Mouse (Mus musculus) intestine, postnatal 0 days (tissue): ENCODE data around the gene Fkbp2. TPM values are rescaled to one million over a fixed set of nuclear protein-coding genes. Genes with fewer than 3 reads are reported as not detected.
"Not testable (repeated sequence)": the region's sequence is repeated elsewhere in the genome, so short reads cannot be mapped to it uniquely, and the experiment has no call there.

Experiments
- ATAC-seq: fragments of 200-750 bp; cut with Nextera tagmentation; 2 replicates; pipeline ENCODE4 v1.8.0; 2017; ENCODE audit warnings: mild to moderate bottlenecking, moderate TSS enrichment, moderate library complexity
- H3K27ac ChIP-seq: fragments of 300-500 bp; sonication (generic); 2 replicates; pipeline ENCODE4 v1.5.1; 2014; ENCODE audit warnings: mild to moderate bottlenecking, low read depth, low read length, moderate library complexity
- H3K27me3 ChIP-seq: fragments of 300-500 bp; sonication (generic); replicated peaks from 2 replicates; pipeline ENCODE4 v1.6.1; 2014; ENCODE audit warnings: low read length, mixed read lengths; ENCODE audit not compliant: control insufficient read depth, insufficient read depth
- H3K36me3 ChIP-seq: fragments of 300-500 bp; sonication (generic); 2 replicates; pipeline ENCODE4 v1.6.1; 2014; ENCODE audit warnings: mild to moderate bottlenecking, moderate library complexity; ENCODE audit not compliant: control insufficient read depth, insufficient read depth
- H3K4me1 ChIP-seq: fragments of 300-500 bp; sonication (generic); replicated peaks from 2 replicates; pipeline ENCODE4 v1.6.1; 2014; ENCODE audit warnings: antibody characterized with exemption, low read length, mixed read lengths; ENCODE audit not compliant: control insufficient read depth, insufficient read depth
- H3K4me2 ChIP-seq: fragments of 300-500 bp; sonication (generic); replicated peaks from 2 replicates; pipeline ENCODE4 v1.6.1; 2014; ENCODE audit warnings: low read depth, mild to moderate bottlenecking, moderate library complexity
- H3K4me3 ChIP-seq: fragments of 300-500 bp; sonication (generic); 2 replicates; pipeline ENCODE4 v1.5.1; 2014; ENCODE audit warnings: low read depth, low read length
- H3K9ac ChIP-seq: fragments of 300-500 bp; sonication (generic); 2 replicates; pipeline ENCODE4 v1.6.1; 2014; ENCODE audit warnings: mild to moderate bottlenecking, low read depth, low read length
- H3K9me3 ChIP-seq: fragments of 300-500 bp; sonication (generic); 2 replicates; pipeline ENCODE4 v1.6.1; 2016; ENCODE audit warnings: mixed run types; ENCODE audit not compliant: control insufficient read depth
- CTCF ChIP-seq: sonication (generic); IDR thresholded peaks from 2 replicates; pipeline ENCODE4 v1.5.1; 2016; ENCODE audit warnings: low read depth, mild to moderate bottlenecking, control low read depth, antibody characterized with exemption, moderate library complexity
- WGBS: fragments of 180-500 bp; shearing (Covaris S2); extraction: QIAGEN DNeasy Blood & Tissue Kit; methylation state at CpG from one replicate; pipeline ENCODE4 v1.1.7; 2014; 5-methylcytosine and 5-hydroxymethylcytosine counted together
- polyA plus RNA-seq: library from polyadenylated mRNA; unstranded; fragments of >200 nt; fragmentation: Nextera tagmentation; extraction: Ambion mirVana; gene quantifications from 2 replicates; pipeline ENCODE4 v1.2.1, GENCODE M21; 2015

Gene Fkbp2
- polyA plus RNA-seq, 1 experiment from 2014 or later: 142 TPM

DNA sequence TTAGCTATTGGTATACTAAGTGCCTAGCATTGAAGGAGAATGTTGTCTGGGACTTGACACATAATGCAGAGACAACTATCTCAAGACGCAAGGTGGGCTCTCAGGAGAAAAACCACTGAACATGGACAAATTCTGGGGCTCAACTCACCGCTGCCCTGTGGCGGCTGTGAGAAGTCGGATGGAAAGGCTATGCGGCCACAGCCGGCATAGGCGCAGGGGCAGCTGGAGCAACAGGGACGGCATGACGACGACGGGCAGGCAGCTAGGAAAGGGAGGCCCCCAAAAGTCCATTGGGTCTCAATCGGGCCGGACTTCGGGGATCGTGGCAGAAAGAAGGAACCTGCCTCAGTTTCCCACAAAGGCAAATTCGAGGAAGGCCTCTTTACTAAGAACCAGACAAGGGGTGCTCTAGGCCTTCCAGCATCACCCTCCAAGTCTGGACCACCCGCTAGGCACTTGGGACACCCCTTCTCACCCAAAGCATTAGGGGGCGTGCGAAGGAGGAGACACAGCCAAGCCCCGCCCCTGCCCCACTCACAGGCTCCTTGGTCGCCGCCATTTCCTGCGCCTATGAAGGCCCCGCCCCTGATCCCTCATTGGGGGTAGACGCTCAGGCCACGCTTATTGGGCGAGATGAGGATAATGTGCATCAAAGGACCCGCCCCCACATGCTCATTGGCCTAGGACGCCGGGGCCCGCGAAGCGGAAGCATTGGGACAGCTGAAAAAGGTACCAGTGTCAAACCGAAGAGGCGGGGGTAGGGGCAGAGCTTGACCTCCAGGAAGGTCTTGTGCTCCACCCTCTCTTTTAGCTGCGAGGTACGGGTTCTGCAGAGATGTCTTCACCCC lies 11.9 kb upstream of the Fkbp2 start, which contains the start of gene Dnajc4:
Dnajc4 (minus strand) TSS at position 562 of the 848 bp plus-strand sequence.
- Histone ChIP-seq H3K4me3 (peak within 1 kb of the TSS; percentile 58), H3K27ac (peak within 1 kb of the TSS; percentile 46; the same call in 1 of the 2 replicates), H3K9me3 (no peaks in the 10 kb centered on the region), H3K9ac (peak within 1 kb of the TSS; percentile 62), H3K27me3 (no peaks in the 10 kb centered on the region), H3K4me2 (peak within 1 kb of the TSS; percentile 94), H3K4me1 (peaks cover 9% of the 10 kb centered on the region; the same call in 1 of the 2 replicates), H3K36me3 (0 out of 2 replicates have a peak, but pooled peaks cover 4% of the 10 kb centered on the region)
- 2% methylated on average over 37 of the region's 37 CpGs for WGBS
- peak; percentile 38 for TF ChIP-seq CTCF
- peak; percentile 91 for ATAC-seq

- H3K9me3 ChIP-seq, H3K27ac ChIP-seq, H3K27me3 ChIP-seq, ATAC-seq, H3K4me3 ChIP-seq, H3K4me1 ChIP-seq, H3K36me3 ChIP-seq, H3K9ac ChIP-seq: not testable (repeated sequence)
- WGBS: 94% methylated on average over 6 of the region's 6 CpGs
- peak overlapping the region; percentile 94; the same call in 1 of the 2 replicates for H3K4me2 ChIP-seq
Observed at GRCm38 (mm10) chr19:6991166-6991565, 10.9 kb upstream of the Fkbp2 start.

DNA sequence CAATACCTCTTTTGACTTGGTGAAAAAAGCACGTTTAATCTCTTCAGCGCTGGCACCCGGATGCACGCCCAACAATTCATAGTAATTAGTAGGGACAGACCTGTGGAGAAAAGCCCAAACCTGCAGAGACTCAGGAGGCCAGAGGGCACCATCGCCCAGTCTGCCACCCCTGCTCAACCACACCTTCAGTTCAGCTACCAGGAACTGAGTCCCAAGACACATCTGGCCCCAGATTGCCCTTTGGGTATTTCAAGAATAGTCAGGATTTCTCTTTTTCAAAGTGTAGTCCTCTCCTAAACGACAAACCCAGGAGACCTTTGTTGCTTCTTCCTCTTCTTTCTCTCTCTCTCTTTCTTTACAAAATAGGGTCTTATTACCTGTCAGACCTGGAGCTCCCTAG lies 10.4 kb upstream of the Fkbp2 start:
- WGBS: 85% methylated on average over 6 of the region's 6 CpGs
- no peaks in the 10 kb centered on the region for H3K27me3 ChIP-seq
- H3K36me3 ChIP-seq: 0 out of 2 replicates have a peak, but pooled peaks cover 4% of the 10 kb centered on the region
- no peak overlapping the region for H3K27ac ChIP-seq
- no peaks in the 10 kb centered on the region for H3K9me3 ChIP-seq
- H3K4me2 ChIP-seq: no peak overlapping the region
- H3K4me1 ChIP-seq: peaks cover 6% of the 10 kb centered on the region; the same call in 1 of the 2 replicates
- no peak for TF ChIP-seq CTCF
- no peak for ATAC-seq
- no peak overlapping the region for H3K4me3 ChIP-seq
- H3K9ac ChIP-seq: no peak overlapping the region

DNA sequence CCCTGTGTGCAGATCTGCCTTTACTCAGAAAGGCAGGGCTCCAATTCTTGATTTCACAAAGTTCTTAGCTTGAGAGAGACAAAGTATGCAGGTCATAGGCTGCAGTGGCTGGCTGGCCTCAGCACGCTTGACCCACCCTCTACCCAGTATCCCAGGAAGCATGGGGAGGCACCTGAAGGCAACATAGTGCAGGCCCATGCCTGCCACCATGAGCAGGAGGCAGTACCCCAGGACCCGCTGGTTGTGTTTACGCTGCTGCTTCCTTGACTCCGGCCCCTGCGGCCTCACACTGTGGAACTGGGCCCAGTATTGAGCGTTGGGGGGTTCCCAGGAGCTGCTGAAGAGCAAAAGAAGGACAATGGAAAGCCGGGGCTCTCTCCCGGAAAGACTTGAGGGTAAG lies 8.9 kb upstream of the Fkbp2 start:
- H3K4me2 ChIP-seq: no peak overlapping the region
- H3K4me3 ChIP-seq: no peak overlapping the region
- 87% methylated on average over 8 of the region's 8 CpGs for WGBS
- H3K27me3 ChIP-seq: no peaks in the 10 kb centered on the region
- H3K9me3 ChIP-seq: no peaks in the 10 kb centered on the region
- no peak overlapping the region for H3K27ac ChIP-seq
- peaks cover 6% of the 10 kb centered on the region; the same call in 1 of the 2 replicates for H3K4me1 ChIP-seq
- TF ChIP-seq CTCF: no peak
- H3K36me3 ChIP-seq: peaks cover 6% of the 10 kb centered on the region; the same call in 1 of the 2 replicates
- ATAC-seq: no peak
- no peak overlapping the region for H3K9ac ChIP-seq

DNA sequence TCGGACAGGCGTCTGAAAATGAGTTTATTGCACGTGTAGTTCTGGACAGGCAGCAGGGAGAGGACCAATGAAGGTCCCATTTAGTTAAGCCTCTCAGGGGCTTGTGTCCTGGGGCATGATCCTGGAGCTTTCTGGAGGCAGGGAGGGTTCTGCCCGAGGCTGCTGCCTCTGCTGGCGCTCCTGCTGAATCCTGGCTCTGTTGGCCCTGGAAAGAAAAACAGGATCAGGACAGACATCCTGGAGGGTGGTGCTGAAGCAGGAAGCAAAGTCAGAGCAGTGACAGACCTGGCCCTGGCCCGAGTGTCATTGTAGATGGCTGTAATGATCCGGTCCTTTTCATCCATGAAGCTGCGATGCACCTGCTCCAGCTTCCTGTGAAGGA lies 7.6 kb upstream of the Fkbp2 start:
- no peaks in the 10 kb centered on the region for H3K9me3 ChIP-seq
- ATAC-seq: no peak
- peak overlapping the region; percentile 95 for H3K4me2 ChIP-seq
- TF ChIP-seq CTCF: no peak
- no peaks in the 10 kb centered on the region for H3K27me3 ChIP-seq
- WGBS: 2% methylated on average over 8 of the region's 8 CpGs
- H3K4me3 ChIP-seq: peak overlapping the region; percentile 78
- peak overlapping the region; percentile 77 for H3K9ac ChIP-seq
- peak overlapping the region; percentile 80 for H3K27ac ChIP-seq
- peaks cover 3% of the 10 kb centered on the region; the same call in 1 of the 2 replicates for H3K4me1 ChIP-seq
- peaks cover 10% of the 10 kb centered on the region; the same call in 1 of the 2 replicates for H3K36me3 ChIP-seq

DNA sequence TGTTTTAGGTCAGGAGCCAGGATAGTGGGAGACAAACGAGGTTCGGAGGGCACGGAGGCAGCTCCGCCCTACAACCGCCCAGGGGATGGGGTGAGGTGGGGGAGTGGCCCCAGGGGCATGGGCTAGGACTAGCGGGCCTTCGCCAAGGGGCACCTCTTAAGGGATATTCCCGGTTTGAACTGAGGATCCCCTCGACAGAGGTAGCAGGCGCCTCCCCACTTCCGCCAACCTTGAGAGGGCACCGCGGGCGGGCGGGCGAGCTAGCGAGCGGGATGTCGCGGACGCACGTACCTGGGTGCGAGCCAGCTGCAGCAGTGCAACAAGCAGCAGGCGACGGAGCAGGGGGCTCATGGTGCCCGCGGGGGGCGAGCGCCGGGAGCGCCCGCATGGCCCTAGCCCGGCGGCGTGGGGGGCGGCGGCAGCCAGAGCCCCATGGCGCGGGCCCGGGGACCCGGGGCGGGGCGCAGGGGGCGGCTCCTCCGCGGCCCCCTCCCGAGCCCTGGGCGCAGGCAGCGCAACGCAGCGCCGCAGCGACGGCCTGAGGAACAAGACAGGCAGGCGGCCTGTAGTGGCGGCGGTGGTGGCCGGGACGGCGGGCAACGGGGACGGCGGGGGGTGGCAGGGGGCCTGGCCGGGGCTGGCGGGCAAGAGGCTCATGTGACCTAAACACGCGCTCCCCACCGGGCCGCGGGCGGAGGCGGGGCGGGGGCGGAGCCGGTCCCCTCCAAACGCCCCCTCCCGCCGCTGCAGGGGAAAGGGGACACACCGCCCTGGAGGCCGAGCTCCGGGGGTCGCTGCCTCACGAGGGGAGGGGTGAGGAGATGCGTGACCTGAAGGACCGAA lies 7.0 kb upstream of the Fkbp2 start, which contains the start of gene Vegfb:
Vegfb (minus strand) TSS at position 591 of the 843 bp plus-strand sequence.
- no peaks in the 10 kb centered on the region for H3K9me3 ChIP-seq
- 0 out of 2 replicates have a peak, but pooled peaks have one; percentile 1 for TF ChIP-seq CTCF
- peak within 1 kb of the TSS; percentile 80 for H3K27ac ChIP-seq
- H3K36me3 ChIP-seq: peaks cover 10% of the 10 kb centered on the region; the same call in 1 of the 2 replicates
- WGBS: under 1% methylated on average over 73 of the region's 85 CpGs
- 0 out of 2 replicates have a peak, but pooled peaks cover 2% of the 10 kb centered on the region for H3K4me1 ChIP-seq
- peak within 1 kb of the TSS; percentile 77 for H3K9ac ChIP-seq
- H3K4me3 ChIP-seq: peak within 1 kb of the TSS; percentile 78
- H3K4me2 ChIP-seq: peak within 1 kb of the TSS; percentile 95
- ATAC-seq: peak; percentile 33
- no peaks in the 10 kb centered on the region for H3K27me3 ChIP-seq
